Mouse (Mus musculus) leukemia stem cell, adult 10-12 weeks (primary cell): Measurements from ENCODE around the gene Kcnj6. TPM values are rescaled to one million over a fixed set of nuclear protein-coding genes. Genes with fewer than 3 reads are reported as not detected.

Experiments used
- polyA plus RNA-seq: library from polyadenylated mRNA; stranded (reverse); fragments of >175 nt; gene quantifications from 2 replicates; pipeline ENCODE4 v1.2.3, GENCODE M21; 2012; ENCODE audit warnings: low replicate concordance

The Kcnj6 gene
- polyA plus RNA-seq: not detected in 2 replicates

GRCm38 (mm10) chr16:94997340-94997849, at the start of gene Kcnj6:
Gene Kcnj6, minus strand, starts transcription at chr16:94997701.

